Mouse (Mus musculus): ENCODE measurements at regions not wholly inside any gene's neighbourhood (a gene's known extent, or its start where the extent isn't known, plus 50 kb on each side); places are given as distances from the start of the nearest gene placed in this dataset.
A peak's percentile ranks its signal among the peaks of the same experiment; 100 is the strongest.

- H3K9ac ChIP-seq (replicated peaks): no peak overlapping the region
- WGBS: 64% methylated on average over 1 of the region's 1 CpGs
- no peak for ATAC-seq
- no peak overlapping the region for H3K4me2 ChIP-seq (replicated peaks)
- no peaks in the 10 kb centered on the region for H3K4me1 ChIP-seq (replicated peaks)
- H3K4me3 ChIP-seq (replicated peaks): no peak overlapping the region
- no peak overlapping the region for H3K27ac ChIP-seq
- 0 out of 2 replicates have a peak, but pooled peaks cover 3% of the 10 kb centered on the region for H3K27me3 ChIP-seq
- no peaks in the 10 kb centered on the region for H3K9me3 ChIP-seq
- no peaks in the 10 kb centered on the region for H3K36me3 ChIP-seq
Observed at GRCm38 (mm10) chr3:149348459-149348971, 358.2 kb upstream of the Adgrl2 start.

GRCm38 (mm10) chr3:149347241-149347992, 357.1 kb upstream of the Adgrl2 start:
- 52% methylated on average over 6 of the region's 6 CpGs for WGBS
- Histone ChIP-seq H3K9me3 (no peaks in the 10 kb centered on the region), H3K36me3 (no peaks in the 10 kb centered on the region), H3K27ac (no peak overlapping the region), H3K9ac (replicated peaks) (no peak overlapping the region), H3K4me3 (replicated peaks) (no peak overlapping the region), H3K27me3 (no peaks in the 10 kb centered on the region), H3K4me2 (replicated peaks) (no peak overlapping the region), H3K4me1 (replicated peaks) (peaks cover 3% of the 10 kb centered on the region; the same call in 1 of the 2 replicates)
- ATAC-seq: no peak

- no peak for ATAC-seq
- 61% methylated on average over 6 of the region's 6 CpGs for WGBS
- no peak overlapping the region for H3K27ac ChIP-seq
- no peaks in the 10 kb centered on the region for H3K36me3 ChIP-seq
- H3K4me3 ChIP-seq (replicated peaks): no peak overlapping the region
- no peak overlapping the region for H3K4me2 ChIP-seq (replicated peaks)
- H3K27me3 ChIP-seq: no peaks in the 10 kb centered on the region
- H3K9me3 ChIP-seq: no peaks in the 10 kb centered on the region
- no peak overlapping the region for H3K9ac ChIP-seq (replicated peaks)
- peaks cover 9% of the 10 kb centered on the region; the same call in 1 of the 2 replicates for H3K4me1 ChIP-seq (replicated peaks)
Observed at GRCm38 (mm10) chr3:149342511-149342910, 352.2 kb upstream of the Adgrl2 start.

- Histone ChIP-seq H3K36me3 (no peaks in the 10 kb centered on the region), H3K4me2 (replicated peaks) (no peak overlapping the region), H3K4me3 (replicated peaks) (no peak overlapping the region), H3K27me3 (no peaks in the 10 kb centered on the region), H3K9ac (replicated peaks) (no peak overlapping the region), H3K4me1 (replicated peaks) (peaks cover 15% of the 10 kb centered on the region; the same call in 1 of the 2 replicates), H3K9me3 (no peaks in the 10 kb centered on the region), H3K27ac (no peak overlapping the region)
- 85% methylated on average over 3 of the region's 3 CpGs for WGBS
- ATAC-seq: no peak
Observed at GRCm38 (mm10) chr3:149339374-149339753, 349.0 kb upstream of the Adgrl2 start.

GRCm38 (mm10) chr3:149338684-149339373, 348.5 kb upstream of the Adgrl2 start:
- Histone ChIP-seq H3K4me3 (replicated peaks) (no peak overlapping the region), H3K27ac (no peak overlapping the region)
- 61% methylated on average over 7 of the region's 7 CpGs for WGBS

GRCm38 (mm10) chr3:149335259-149335658, 344.9 kb upstream of the Adgrl2 start:
- H3K9me3 ChIP-seq: no peaks in the 10 kb centered on the region
- ATAC-seq: no peak
- no peak overlapping the region for H3K4me3 ChIP-seq (replicated peaks)
- no peak overlapping the region for H3K9ac ChIP-seq (replicated peaks)
- peaks cover 8% of the 10 kb centered on the region; the same call in 1 of the 2 replicates for H3K27me3 ChIP-seq
- H3K4me2 ChIP-seq (replicated peaks): no peak overlapping the region
- H3K4me1 ChIP-seq (replicated peaks): peaks cover 35% of the 10 kb centered on the region
- H3K36me3 ChIP-seq: no peaks in the 10 kb centered on the region
- no peak overlapping the region for H3K27ac ChIP-seq
- 72% methylated on average over 6 of the region's 6 CpGs for WGBS

More at GRCm38 (mm10) chr3:149338684-149339373, 348.5 kb upstream of the Adgrl2 start:
- no peak for ATAC-seq
- no peak overlapping the region for H3K9ac ChIP-seq (replicated peaks)
- 0 out of 2 replicates have a peak, but pooled peaks cover under 1% of the 10 kb centered on the region for H3K27me3 ChIP-seq
- no peaks in the 10 kb centered on the region for H3K9me3 ChIP-seq
- no peaks in the 10 kb centered on the region for H3K36me3 ChIP-seq
- H3K4me2 ChIP-seq (replicated peaks): no peak overlapping the region
- peaks cover 17% of the 10 kb centered on the region for H3K4me1 ChIP-seq (replicated peaks)

GRCm38 (mm10) chr3:149333607-149334006, 343.3 kb upstream of the Adgrl2 start:
- Histone ChIP-seq H3K4me3 (replicated peaks) (no peak overlapping the region), H3K4me2 (replicated peaks) (no peak overlapping the region), H3K9ac (replicated peaks) (no peak overlapping the region), H3K4me1 (replicated peaks) (peaks cover 35% of the 10 kb centered on the region), H3K27ac (no peak overlapping the region), H3K27me3 (peaks cover 11% of the 10 kb centered on the region; the same call in 1 of the 2 replicates), H3K36me3 (no peaks in the 10 kb centered on the region), H3K9me3 (no peaks in the 10 kb centered on the region)
- 60% methylated on average over 5 of the region's 5 CpGs for WGBS
- no peak for ATAC-seq

GRCm38 (mm10) chr3:149333131-149333530, 342.8 kb upstream of the Adgrl2 start:
- no peak for ATAC-seq
- no peak overlapping the region for H3K9ac ChIP-seq (replicated peaks)
- H3K27ac ChIP-seq: no peak overlapping the region
- H3K4me2 ChIP-seq (replicated peaks): no peak overlapping the region
- no peak overlapping the region for H3K4me3 ChIP-seq (replicated peaks)
- H3K27me3 ChIP-seq: peaks cover 11% of the 10 kb centered on the region; the same call in 1 of the 2 replicates
- no peaks in the 10 kb centered on the region for H3K36me3 ChIP-seq
- peaks cover 35% of the 10 kb centered on the region for H3K4me1 ChIP-seq (replicated peaks)
- H3K9me3 ChIP-seq: no peaks in the 10 kb centered on the region
- 31% methylated on average over 10 of the region's 10 CpGs for WGBS

GRCm38 (mm10) chr3:149332105-149332504, 341.8 kb upstream of the Adgrl2 start:
- Histone ChIP-seq H3K27me3 (peaks cover 11% of the 10 kb centered on the region; the same call in 1 of the 2 replicates), H3K9ac (replicated peaks) (no peak overlapping the region), H3K4me1 (replicated peaks) (peaks cover 35% of the 10 kb centered on the region), H3K9me3 (no peaks in the 10 kb centered on the region), H3K4me3 (replicated peaks) (no peak overlapping the region), H3K36me3 (no peaks in the 10 kb centered on the region), H3K4me2 (replicated peaks) (no peak overlapping the region; the same call in 1 of the 2 replicates), H3K27ac (no peak overlapping the region; the same call in 1 of the 2 replicates)
- ATAC-seq: 0 out of 2 replicates have a peak, but pooled peaks have one; percentile 41
- 6% methylated on average over 4 of the region's 4 CpGs for WGBS

- ATAC-seq: peak; percentile 74
- no peaks in the 10 kb centered on the region for H3K9me3 ChIP-seq
- H3K9ac ChIP-seq (replicated peaks): no peak overlapping the region
- no peaks in the 10 kb centered on the region for H3K36me3 ChIP-seq
- H3K27ac ChIP-seq: no peak overlapping the region
- H3K4me3 ChIP-seq (replicated peaks): no peak overlapping the region
- 4% methylated on average over 7 of the region's 7 CpGs for WGBS
- H3K27me3 ChIP-seq: peaks cover 11% of the 10 kb centered on the region; the same call in 1 of the 2 replicates
- peaks cover 35% of the 10 kb centered on the region for H3K4me1 ChIP-seq (replicated peaks)
- H3K4me2 ChIP-seq (replicated peaks): no peak overlapping the region; the same call in 1 of the 2 replicates
Observed at GRCm38 (mm10) chr3:149331251-149331960, 341.1 kb upstream of the Adgrl2 start.

- no peak overlapping the region for H3K4me3 ChIP-seq (replicated peaks)
- 63% methylated on average over 10 of the region's 10 CpGs for WGBS
Observed at GRCm38 (mm10) chr3:149330716-149331115, 340.4 kb upstream of the Adgrl2 start.

More at GRCm38 (mm10) chr3:149330716-149331115, 340.4 kb upstream of the Adgrl2 start:
- Histone ChIP-seq H3K4me1 (replicated peaks) (peaks cover 35% of the 10 kb centered on the region), H3K36me3 (no peaks in the 10 kb centered on the region), H3K27ac (no peak overlapping the region), H3K4me2 (replicated peaks) (no peak overlapping the region), H3K9ac (replicated peaks) (no peak overlapping the region), H3K27me3 (peaks cover 11% of the 10 kb centered on the region; the same call in 1 of the 2 replicates), H3K9me3 (no peaks in the 10 kb centered on the region)
- ATAC-seq: no peak

Measured in midbrain, embryonic 13.5 days (tissue).